Mouse (Mus musculus) small intestine, adult 2 months (tissue): ENCODE data around the gene Hoxa10. TPM values are rescaled to one million over a fixed set of nuclear protein-coding genes. Genes with fewer than 3 reads are reported as not detected.

ENCODE experiments used
- H3K27ac ChIP-seq: fragments of 200-500 bp; 2 replicates; pipeline ENCODE4 v1.5.1; 2012; ENCODE audit warnings: low read depth, low read length, control low read depth, inconsistent platforms; ENCODE audit not compliant: insufficient read depth
- H3K27me3 ChIP-seq: fragments of 200-500 bp; 2 replicates; pipeline ENCODE4 v1.6.1; 2012; ENCODE audit warnings: mild to moderate bottlenecking, moderate library complexity, low read length, inconsistent platforms; ENCODE audit not compliant: control insufficient read depth, insufficient read depth
- H3K36me3 ChIP-seq: fragments of 200-500 bp; 2 replicates; pipeline ENCODE4 v1.6.1; 2012; ENCODE audit warnings: mild to moderate bottlenecking, low read length, control low read depth, inconsistent platforms; ENCODE audit not compliant: control insufficient read depth, insufficient read depth
- H3K4me1 ChIP-seq: fragments of 200-500 bp; 2 replicates; pipeline ENCODE4 v1.6.1; 2012; ENCODE audit warnings: low read length, inconsistent platforms, mixed read lengths; ENCODE audit not compliant: control insufficient read depth, insufficient read depth, insufficient read length
- H3K4me3 ChIP-seq: fragments of 200-500 bp; 2 replicates; pipeline ENCODE4 v1.5.1; 2012; ENCODE audit warnings: low read depth, mild to moderate bottlenecking, control low read depth, inconsistent platforms, low read length, moderate library complexity
- CTCF ChIP-seq: fragments of 200-500 bp; IDR thresholded peaks from 2 replicates; pipeline ENCODE4 v1.5.1; 2012; ENCODE audit warnings: low read depth, mild to moderate bottlenecking, control low read depth, inconsistent platforms, low read length, moderate library complexity, mixed read lengths; ENCODE audit not compliant: insufficient replicate concordance, insufficient read length; ENCODE audit errors: extremely low read depth
- POLR2A ChIP-seq: fragments of 200-500 bp; IDR thresholded peaks from 2 replicates; pipeline ENCODE4 v1.6.1; 2012; ENCODE audit warnings: low read depth, mild to moderate bottlenecking, control low read depth, inconsistent platforms, low read length, moderate library complexity
- WGBS: fragments of 180-500 bp; shearing (Covaris S2); methylation state at CpG from one replicate; pipeline ENCODE4 v1.1.7; 2018; 5-methylcytosine and 5-hydroxymethylcytosine counted together
- polyA plus RNA-seq: library from polyadenylated mRNA; depleted of rRNA; stranded (reverse); fragments of >200 nt; gene quantifications from 2 replicates; pipeline ENCODE4 v1.2.3, GENCODE M21; 2012

Hoxa10 gene
- polyA plus RNA-seq, 1 experiment: not detected

DNA sequence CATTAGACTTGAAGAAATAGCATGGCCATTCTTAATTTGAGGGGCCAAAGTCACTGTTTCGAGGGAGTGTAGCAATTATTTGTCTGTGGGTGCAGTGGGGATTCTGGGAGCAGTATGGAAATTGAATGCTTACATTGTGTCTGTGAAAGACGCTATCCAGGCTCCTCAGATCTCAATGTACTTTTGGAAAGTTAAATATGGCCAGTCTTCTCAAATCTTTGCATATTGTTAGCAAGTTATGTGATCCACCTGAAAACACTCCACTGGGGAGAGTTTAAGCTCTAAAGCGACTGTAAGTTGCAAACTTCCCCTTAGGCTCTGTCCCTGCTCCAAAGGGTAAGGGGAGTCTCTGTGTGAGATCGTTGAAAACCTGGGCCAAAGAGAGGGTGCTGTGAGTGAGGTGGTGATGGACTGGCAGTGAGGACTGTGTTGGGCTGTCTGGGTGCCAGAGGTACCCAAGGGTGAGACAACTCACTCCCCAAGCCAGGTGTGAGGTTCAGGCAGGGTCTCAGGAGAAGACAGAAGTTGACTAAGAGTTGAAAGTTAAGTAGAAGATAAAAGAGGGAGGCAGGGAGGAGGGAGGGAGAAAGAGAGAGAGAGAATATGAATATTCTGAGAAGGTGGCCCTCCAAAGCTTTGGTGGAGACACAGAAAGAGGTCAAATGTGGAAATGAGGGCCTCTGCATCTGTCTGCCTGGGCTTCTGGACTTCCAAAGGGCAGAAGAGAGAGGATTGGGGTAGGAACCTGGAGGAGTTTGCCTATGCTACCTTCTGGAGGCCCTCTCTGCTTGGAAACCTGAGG lies 33.6 kb downstream of the Hoxa10 start:
- H3K27ac ChIP-seq: 0 out of 2 replicates have a peak overlapping the region, but pooled peaks have one; percentile 15
- H3K27me3 ChIP-seq: peaks cover 80% of the 10 kb centered on the region
- H3K36me3 ChIP-seq: no peaks in the 10 kb centered on the region
- H3K4me1 ChIP-seq: no peaks in the 10 kb centered on the region; the same call in none of the 2 replicates
- 33% methylated on average over 4 of the region's 4 CpGs for whole genome bisulfite sequencing
- H3K4me3 ChIP-seq: no peak overlapping the region
- no peak for TF ChIP-seq CTCF
- TF ChIP-seq POLR2A: no peak

DNA sequence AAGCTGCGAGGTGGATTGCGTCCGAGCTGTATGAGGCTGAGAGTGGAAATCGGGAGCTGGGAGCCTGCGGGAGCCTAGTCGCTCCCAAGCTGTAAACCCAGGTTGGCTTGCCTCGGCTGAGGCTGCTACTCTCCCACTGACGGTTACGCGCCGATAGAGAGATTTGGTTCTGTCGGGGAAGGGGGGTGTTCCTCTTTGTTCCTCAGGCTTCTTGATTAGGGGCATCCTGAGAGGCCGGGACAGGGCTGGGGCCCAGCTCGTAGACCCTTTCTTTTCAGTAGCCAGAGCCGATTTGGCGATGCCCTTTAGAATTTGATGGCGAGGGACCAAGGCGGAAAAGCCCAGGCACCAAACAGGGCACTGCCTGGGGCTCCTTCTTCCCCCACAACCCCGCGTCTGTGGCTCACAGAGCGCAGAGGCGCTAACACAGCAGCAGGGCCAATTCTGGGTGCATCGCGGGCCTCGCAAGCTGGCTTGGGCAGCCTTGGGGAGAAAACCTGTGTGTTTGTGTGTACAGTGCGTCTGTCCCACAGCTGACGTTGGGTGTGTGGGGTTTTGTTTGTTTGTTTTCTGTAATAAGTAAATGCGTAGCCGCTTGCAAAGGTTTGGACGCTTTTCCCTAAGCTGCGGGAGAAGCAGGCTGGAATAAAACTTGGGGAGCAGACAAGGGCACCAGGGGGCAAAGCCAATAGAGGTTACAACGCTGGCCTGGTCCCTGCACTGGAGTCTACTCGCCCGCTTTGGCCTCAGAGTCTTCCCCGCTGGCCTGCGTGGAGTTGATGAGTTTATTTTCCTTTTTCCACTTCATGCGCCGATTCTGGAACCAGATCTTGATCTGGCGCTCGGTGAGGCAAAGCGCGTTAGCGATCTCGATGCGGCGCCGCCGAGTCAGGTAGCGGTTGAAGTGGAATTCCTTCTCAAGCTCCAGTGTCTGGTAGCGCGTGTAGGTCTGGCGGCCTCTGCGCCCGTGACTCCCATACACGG lies 34.7 kb downstream of the Hoxa10 start:
- TF ChIP-seq POLR2A (no peak), CTCF (no peak)
- H3K4me1 ChIP-seq: peaks cover 4% of the 10 kb centered on the region
- peak overlapping the region; percentile 24; the same call in 1 of the 2 replicates for H3K27ac ChIP-seq
- 27% methylated on average over 55 of the region's 55 CpGs for WGBS
- H3K27me3 ChIP-seq: peaks cover 70% of the 10 kb centered on the region
- H3K4me3 ChIP-seq: no peak overlapping the region
- no peaks in the 10 kb centered on the region for H3K36me3 ChIP-seq

GRCm38 (mm10) chr6:52205221-52205620 lies 35.4 kb downstream of the Hoxa10 start:
- Histone ChIP-seq H3K4me3 (no peak overlapping the region), H3K4me1 (peaks cover 8% of the 10 kb centered on the region), H3K27me3 (peaks cover 68% of the 10 kb centered on the region), H3K27ac (peak overlapping the region; percentile 24), H3K36me3 (no peaks in the 10 kb centered on the region)
- no peak for TF ChIP-seq CTCF
- TF ChIP-seq POLR2A: no peak
- WGBS: 30% methylated on average over 14 of the region's 14 CpGs

DNA sequence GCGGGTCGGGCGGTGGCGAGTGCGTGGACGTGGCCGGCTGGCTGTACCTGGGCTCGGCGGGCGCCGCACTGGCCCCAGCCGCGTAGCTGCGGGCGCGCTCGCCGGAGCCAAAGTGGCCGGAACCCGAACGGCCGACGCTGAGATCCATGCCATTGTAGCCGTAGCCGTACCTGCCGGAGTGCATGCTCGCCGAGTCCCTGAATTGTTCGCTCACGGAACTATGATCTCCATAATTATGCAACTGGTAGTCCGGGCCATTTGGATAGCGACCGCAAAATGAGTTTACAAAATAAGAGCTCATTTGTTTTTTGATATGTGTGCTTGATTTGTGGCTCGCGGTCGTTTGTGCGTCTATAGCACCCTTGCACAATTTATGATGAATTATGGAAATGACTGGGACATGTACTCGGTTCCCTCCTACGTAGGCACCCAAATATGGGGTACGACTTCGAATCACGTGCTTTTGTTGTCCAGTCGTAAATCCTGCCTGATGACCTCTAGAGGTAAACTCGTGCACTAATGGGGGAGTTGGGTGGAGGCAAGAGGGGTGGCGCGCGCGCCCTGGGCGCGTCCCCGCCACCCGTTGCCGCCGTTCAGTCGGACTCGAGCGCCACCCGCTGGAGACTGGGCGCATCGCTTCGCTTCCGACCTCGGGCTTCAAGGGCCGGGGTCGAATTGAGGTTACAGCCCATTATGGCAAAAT lies 36.5 kb downstream of the Hoxa10 start, which contains the start of gene Hoxa5:
Gene Hoxa5 (minus strand): TSS at position 538 of the 703 bp plus-strand sequence.
- Histone ChIP-seq H3K36me3 (no peaks in the 10 kb centered on the region), H3K4me3 (peak within 1 kb of the TSS; percentile 65), H3K27me3 (peaks cover 61% of the 10 kb centered on the region), H3K4me1 (peaks cover 11% of the 10 kb centered on the region), H3K27ac (peak within 1 kb of the TSS; percentile 48)
- no peak for TF ChIP-seq POLR2A
- peak; percentile 79 for TF ChIP-seq CTCF
- WGBS: 13% methylated on average over 65 of the region's 65 CpGs

GRCm38 (mm10) chr6:52203371-52204049 lies 37.1 kb downstream of the Hoxa10 start:
- Histone ChIP-seq H3K36me3 (no peaks in the 10 kb centered on the region), H3K27me3 (peaks cover 54% of the 10 kb centered on the region), H3K4me3 (peak overlapping the region; percentile 65), H3K27ac (peak overlapping the region; percentile 48), H3K4me1 (peaks cover 11% of the 10 kb centered on the region)
- TF ChIP-seq CTCF (no peak), POLR2A (no peak)
- WGBS: 12% methylated on average over 46 of the region's 46 CpGs

GRCm38 (mm10) chr6:52203121-52203370 lies 37.6 kb downstream of the Hoxa10 start:
- WGBS: 26% methylated on average over 10 of the region's 10 CpGs

More at GRCm38 (mm10) chr6:52203121-52203370, 37.6 kb downstream of the Hoxa10 start:
- Histone ChIP-seq H3K36me3 (no peaks in the 10 kb centered on the region), H3K4me3 (peak overlapping the region; percentile 65), H3K27ac (peak overlapping the region; percentile 48), H3K27me3 (peaks cover 50% of the 10 kb centered on the region), H3K4me1 (peaks cover 11% of the 10 kb centered on the region)
- TF ChIP-seq CTCF: 0 out of 2 replicates have a peak, but pooled peaks have one; percentile 8
- TF ChIP-seq POLR2A: no peak
